Mouse (Mus musculus): Measurements from ENCODE around the gene Ccdc188. TPM values are rescaled to one million over a fixed set of nuclear protein-coding genes. Genes with fewer than 3 reads are reported as not detected.
A peak's percentile ranks its signal among the peaks of the same experiment; 100 is the strongest.

Gene Ccdc188
- polyA plus RNA-seq, 1 experiment from 2014 or later = not detected

GRCm38 (mm10) chr16:18213689-18214088 lies 4.0 kb upstream of the Ccdc188 start:
- 39% methylated on average over 6 of the region's 6 CpGs for WGBS
- peak; percentile 8; the same call in 1 of the 2 replicates for ATAC-seq (ENCODE audit: low read depth)
- Histone ChIP-seq H3K27ac (ENCODE audit: low read length) (no peak overlapping the region), H3K27me3 (ENCODE audit: control insufficient read depth, insufficient read depth, low read depth, low read length) (no peaks in the 10 kb centered on the region; the same call in 1 of the 2 replicates), H3K9me3 (ENCODE audit: control insufficient read depth, low read length) (no peaks in the 10 kb centered on the region), H3K4me3 (ENCODE audit: low read length) (no peak overlapping the region), H3K9ac (ENCODE audit: low read length) (no peak overlapping the region), H3K36me3 (ENCODE audit: control insufficient read depth, insufficient read depth, low read length) (no peaks in the 10 kb centered on the region), H3K4me2 (ENCODE audit: low read depth, low read length) (no peak overlapping the region), H3K4me1 (replicated peaks; ENCODE audit: control insufficient read depth, insufficient read depth, low read length) (no peaks in the 10 kb centered on the region; the same call in 1 of the 2 replicates)

- Histone ChIP-seq H3K27ac (ENCODE audit: low read length) (no peak overlapping the region), H3K4me3 (ENCODE audit: low read length) (no peak overlapping the region), H3K9ac (ENCODE audit: low read length) (no peak overlapping the region), H3K4me1 (replicated peaks; ENCODE audit: control insufficient read depth, insufficient read depth, low read length) (peaks cover 3% of the 10 kb centered on the region), H3K27me3 (ENCODE audit: control insufficient read depth, insufficient read depth, low read depth, low read length) (no peaks in the 10 kb centered on the region; the same call in 1 of the 2 replicates), H3K36me3 (ENCODE audit: control insufficient read depth, insufficient read depth, low read length) (no peaks in the 10 kb centered on the region), H3K9me3 (ENCODE audit: control insufficient read depth, low read length) (no peaks in the 10 kb centered on the region), H3K4me2 (ENCODE audit: low read depth, low read length) (no peak overlapping the region)
- WGBS = 63% methylated on average over 7 of the region's 7 CpGs
- ATAC-seq (ENCODE audit: low read depth) = no peak
Observed at GRCm38 (mm10) chr16:18214858-18215257, 2.8 kb upstream of the Ccdc188 start.

- Histone ChIP-seq H3K4me3 (ENCODE audit: low read length) (no peak overlapping the region), H3K4me2 (ENCODE audit: low read depth, low read length) (no peak overlapping the region), H3K9ac (ENCODE audit: low read length) (no peak overlapping the region), H3K4me1 (replicated peaks; ENCODE audit: control insufficient read depth, insufficient read depth, low read length) (peaks cover 9% of the 10 kb centered on the region), H3K36me3 (ENCODE audit: control insufficient read depth, insufficient read depth, low read length) (peaks cover 9% of the 10 kb centered on the region), H3K9me3 (ENCODE audit: control insufficient read depth, low read length) (no peaks in the 10 kb centered on the region), H3K27ac (ENCODE audit: low read length) (no peak overlapping the region), H3K27me3 (ENCODE audit: control insufficient read depth, insufficient read depth, low read depth, low read length) (no peaks in the 10 kb centered on the region)
- no peak for ATAC-seq (ENCODE audit: low read depth)
- WGBS = 66% methylated on average over 9 of the region's 9 CpGs
Observed at GRCm38 (mm10) chr16:18218580-18218996, 909 bp downstream of the Ccdc188 start.

- Histone ChIP-seq H3K4me2 (ENCODE audit: low read depth, low read length) (no peak overlapping the region), H3K4me3 (ENCODE audit: low read length) (no peak overlapping the region), H3K4me1 (replicated peaks; ENCODE audit: control insufficient read depth, insufficient read depth, low read length) (peaks cover 9% of the 10 kb centered on the region), H3K9me3 (ENCODE audit: control insufficient read depth, low read length) (no peaks in the 10 kb centered on the region), H3K36me3 (ENCODE audit: control insufficient read depth, insufficient read depth, low read length) (peaks cover 21% of the 10 kb centered on the region), H3K9ac (ENCODE audit: low read length) (peak overlapping the region; percentile 19; the same call in 1 of the 2 replicates), H3K27ac (ENCODE audit: low read length) (peak overlapping the region; percentile 47; the same call in 1 of the 2 replicates), H3K27me3 (ENCODE audit: control insufficient read depth, insufficient read depth, low read depth, low read length) (no peaks in the 10 kb centered on the region)
- peak; percentile 71 for ATAC-seq (ENCODE audit: low read depth)
- 20% methylated on average over 8 of the region's 8 CpGs for WGBS
Observed at GRCm38 (mm10) chr16:18220001-18220400, 2.3 kb downstream of the Ccdc188 start.

GRCm38 (mm10) chr16:18220856-18221542 lies 3.3 kb downstream of the Ccdc188 start:
- Histone ChIP-seq H3K9me3 (ENCODE audit: control insufficient read depth, low read length) (no peaks in the 10 kb centered on the region), H3K4me3 (ENCODE audit: low read length) (no peak overlapping the region), H3K27me3 (ENCODE audit: control insufficient read depth, insufficient read depth, low read depth, low read length) (no peaks in the 10 kb centered on the region), H3K4me1 (replicated peaks; ENCODE audit: control insufficient read depth, insufficient read depth, low read length) (peaks cover 9% of the 10 kb centered on the region), H3K27ac (ENCODE audit: low read length) (no peak overlapping the region), H3K9ac (ENCODE audit: low read length) (no peak overlapping the region), H3K36me3 (ENCODE audit: control insufficient read depth, insufficient read depth, low read length) (peaks cover 22% of the 10 kb centered on the region), H3K4me2 (ENCODE audit: low read depth, low read length) (no peak overlapping the region)
- WGBS = 87% methylated on average over 6 of the region's 6 CpGs
- no peak for ATAC-seq (ENCODE audit: low read depth)

- no peaks in the 10 kb centered on the region for H3K9me3 ChIP-seq (ENCODE audit: control insufficient read depth, low read length)
- peaks cover 9% of the 10 kb centered on the region for H3K4me1 ChIP-seq (replicated peaks; ENCODE audit: control insufficient read depth, insufficient read depth, low read length)
- no peak overlapping the region for H3K4me3 ChIP-seq (ENCODE audit: low read length)
- no peak overlapping the region for H3K27ac ChIP-seq (ENCODE audit: low read length)
- H3K27me3 ChIP-seq (ENCODE audit: control insufficient read depth, insufficient read depth, low read depth, low read length) = no peaks in the 10 kb centered on the region
- H3K9ac ChIP-seq (ENCODE audit: low read length) = no peak overlapping the region
- WGBS = 73% methylated on average over 11 of the region's 11 CpGs
- peaks cover 27% of the 10 kb centered on the region for H3K36me3 ChIP-seq (ENCODE audit: control insufficient read depth, insufficient read depth, low read length)
- no peak overlapping the region for H3K4me2 ChIP-seq (ENCODE audit: low read depth, low read length)
- no peak for ATAC-seq (ENCODE audit: low read depth)
Observed at GRCm38 (mm10) chr16:18221543-18221898, 3.8 kb downstream of the Ccdc188 start.

- Histone ChIP-seq H3K9ac (ENCODE audit: low read length) (no peak overlapping the region), H3K4me1 (replicated peaks; ENCODE audit: control insufficient read depth, insufficient read depth, low read length) (peaks cover 9% of the 10 kb centered on the region), H3K36me3 (ENCODE audit: control insufficient read depth, insufficient read depth, low read length) (peaks cover 32% of the 10 kb centered on the region), H3K27ac (ENCODE audit: low read length) (no peak overlapping the region), H3K27me3 (ENCODE audit: control insufficient read depth, insufficient read depth, low read depth, low read length) (no peaks in the 10 kb centered on the region), H3K4me2 (ENCODE audit: low read depth, low read length) (no peak overlapping the region), H3K4me3 (ENCODE audit: low read length) (no peak overlapping the region), H3K9me3 (ENCODE audit: control insufficient read depth, low read length) (no peaks in the 10 kb centered on the region)
- ATAC-seq (ENCODE audit: low read depth) = no peak
- 75% methylated on average over 11 of the region's 11 CpGs for WGBS
Observed at GRCm38 (mm10) chr16:18222188-18222587, 4.5 kb downstream of the Ccdc188 start.

GRCm38 (mm10) chr16:18227187-18227586 lies 9.5 kb downstream of the Ccdc188 start:
- no peak overlapping the region for H3K4me2 ChIP-seq (ENCODE audit: low read depth, low read length)
- no peak overlapping the region for H3K4me3 ChIP-seq (ENCODE audit: low read length)
- ATAC-seq (ENCODE audit: low read depth) = no peak
- H3K36me3 ChIP-seq (ENCODE audit: control insufficient read depth, insufficient read depth, low read length) = peaks cover 38% of the 10 kb centered on the region
- no peak overlapping the region for H3K9ac ChIP-seq (ENCODE audit: low read length)
- no peaks in the 10 kb centered on the region for H3K9me3 ChIP-seq (ENCODE audit: control insufficient read depth, low read length)
- H3K27ac ChIP-seq (ENCODE audit: low read length) = no peak overlapping the region
- 93% methylated on average over 13 of the region's 13 CpGs for WGBS
- peaks cover 6% of the 10 kb centered on the region for H3K4me1 ChIP-seq (replicated peaks; ENCODE audit: control insufficient read depth, insufficient read depth, low read length)
- H3K27me3 ChIP-seq (ENCODE audit: control insufficient read depth, insufficient read depth, low read depth, low read length) = no peaks in the 10 kb centered on the region

- no peaks in the 10 kb centered on the region for H3K9me3 ChIP-seq (ENCODE audit: control insufficient read depth, low read length)
- no peak overlapping the region for H3K9ac ChIP-seq (ENCODE audit: low read length)
- WGBS = 88% methylated on average over 20 of the region's 20 CpGs
- no peak overlapping the region for H3K4me2 ChIP-seq (ENCODE audit: low read depth, low read length)
- H3K36me3 ChIP-seq (ENCODE audit: control insufficient read depth, insufficient read depth, low read length) = peaks cover 35% of the 10 kb centered on the region
- ATAC-seq (ENCODE audit: low read depth) = no peak
- no peaks in the 10 kb centered on the region for H3K27me3 ChIP-seq (ENCODE audit: control insufficient read depth, insufficient read depth, low read depth, low read length)
- H3K27ac ChIP-seq (ENCODE audit: low read length) = no peak overlapping the region
- peaks cover 6% of the 10 kb centered on the region for H3K4me1 ChIP-seq (replicated peaks; ENCODE audit: control insufficient read depth, insufficient read depth, low read length)
- no peak overlapping the region for H3K4me3 ChIP-seq (ENCODE audit: low read length)
Observed at GRCm38 (mm10) chr16:18227897-18228422, 10.3 kb downstream of the Ccdc188 start.
